Mouse (Mus musculus): ENCODE data around the gene March9. TPM values are rescaled to one million over a fixed set of nuclear protein-coding genes. Genes with fewer than 3 reads are reported as not detected.
A peak's percentile ranks its signal among the peaks of the same experiment; 100 is the strongest.

The March9 gene
- polyA plus RNA-seq, 1 experiment from 2014 or later, result 0.24 TPM

GRCm38 (mm10) chr10:127050119-127050474 lies 9.9 kb downstream of the March9 start:
- no peak overlapping the region for H3K27ac ChIP-seq
- H3K36me3 ChIP-seq, result peaks cover 14% of the 10 kb centered on the region
- no peak for DNase-seq (ENCODE audit: low spot score)
- H3K4me3 ChIP-seq, result peak overlapping the region; percentile 18; the same call in 1 of the 2 replicates
- peaks cover 84% of the 10 kb centered on the region for H3K27me3 ChIP-seq (ENCODE audit: insufficient read depth, poor library complexity, severe bottlenecking)
- no peaks in the 10 kb centered on the region for H3K9me3 ChIP-seq
- H3K4me1 ChIP-seq, result peaks cover 32% of the 10 kb centered on the region
- WGBS, result 12% methylated on average over 10 of the region's 10 CpGs

- Histone ChIP-seq H3K36me3 (peaks cover 19% of the 10 kb centered on the region), H3K27ac (no peak overlapping the region), H3K9me3 (no peaks in the 10 kb centered on the region), H3K4me1 (peaks cover 32% of the 10 kb centered on the region), H3K4me3 (peak overlapping the region; percentile 41), H3K27me3 (ENCODE audit: insufficient read depth, poor library complexity, severe bottlenecking) (peaks cover 80% of the 10 kb centered on the region)
- no peak for DNase-seq (ENCODE audit: low spot score)
- WGBS, result 3% methylated on average over 29 of the region's 29 CpGs
Observed at GRCm38 (mm10) chr10:127049395-127050118, 10.4 kb downstream of the March9 start.

GRCm38 (mm10) chr10:127048608-127049394 lies 11.2 kb downstream of the March9 start:
- H3K27ac ChIP-seq, result no peak overlapping the region
- H3K4me1 ChIP-seq, result peaks cover 32% of the 10 kb centered on the region
- peak overlapping the region; percentile 41 for H3K4me3 ChIP-seq
- DNase-seq (ENCODE audit: low spot score), result no peak
- H3K36me3 ChIP-seq, result peaks cover 26% of the 10 kb centered on the region
- no peaks in the 10 kb centered on the region for H3K9me3 ChIP-seq
- H3K27me3 ChIP-seq (ENCODE audit: insufficient read depth, poor library complexity, severe bottlenecking), result peaks cover 72% of the 10 kb centered on the region
- WGBS, result 5% methylated on average over 35 of the region's 35 CpGs

- Histone ChIP-seq H3K9me3 (no peaks in the 10 kb centered on the region), H3K36me3 (peaks cover 33% of the 10 kb centered on the region), H3K4me1 (peaks cover 35% of the 10 kb centered on the region), H3K27me3 (ENCODE audit: insufficient read depth, poor library complexity, severe bottlenecking) (peaks cover 67% of the 10 kb centered on the region), H3K27ac (no peak within 1 kb of the TSS), H3K4me3 (peak within 1 kb of the TSS; percentile 41)
- no peak for DNase-seq (ENCODE audit: low spot score)
- 34% methylated on average over 5 of the region's 5 CpGs for WGBS
Observed at GRCm38 (mm10) chr10:127047954-127048353, 12.0 kb downstream of the March9 start, which contains the start of gene Cyp27b1. TSS of gene Cyp27b1 (plus strand) at chr10:127048250.

GRCm38 (mm10) chr10:127043187-127043586 lies 16.8 kb downstream of the March9 start:
- peaks cover 27% of the 10 kb centered on the region for H3K4me1 ChIP-seq
- no peaks in the 10 kb centered on the region for H3K9me3 ChIP-seq
- peak overlapping the region; percentile 98; the same call in 1 of the 2 replicates for H3K4me3 ChIP-seq
- peaks cover 33% of the 10 kb centered on the region for H3K36me3 ChIP-seq
- H3K27me3 ChIP-seq (ENCODE audit: insufficient read depth, poor library complexity, severe bottlenecking), result peaks cover 44% of the 10 kb centered on the region
- 95% methylated on average over 6 of the region's 6 CpGs for WGBS
- no peak overlapping the region; the same call in 1 of the 2 replicates for H3K27ac ChIP-seq
- DNase-seq (ENCODE audit: low spot score), result no peak

- H3K9me3 ChIP-seq, result no peaks in the 10 kb centered on the region
- peaks cover 25% of the 10 kb centered on the region for H3K4me1 ChIP-seq
- peaks cover 44% of the 10 kb centered on the region for H3K27me3 ChIP-seq (ENCODE audit: insufficient read depth, poor library complexity, severe bottlenecking)
- WGBS, result 22% methylated on average over 5 of the region's 5 CpGs
- DNase-seq (ENCODE audit: low spot score), result no peak
- peaks cover 33% of the 10 kb centered on the region for H3K36me3 ChIP-seq
- peak overlapping the region; percentile 97 for H3K27ac ChIP-seq
- peak overlapping the region; percentile 98 for H3K4me3 ChIP-seq
Observed at GRCm38 (mm10) chr10:127042468-127043115, 17.4 kb downstream of the March9 start.

- peaks cover 25% of the 10 kb centered on the region for H3K4me1 ChIP-seq
- DNase-seq (ENCODE audit: low spot score), result peak; percentile 96
- H3K36me3 ChIP-seq, result peaks cover 29% of the 10 kb centered on the region
- no peaks in the 10 kb centered on the region for H3K9me3 ChIP-seq
- peak overlapping the region; percentile 97 for H3K27ac ChIP-seq
- peak overlapping the region; percentile 98 for H3K4me3 ChIP-seq
- H3K27me3 ChIP-seq (ENCODE audit: insufficient read depth, poor library complexity, severe bottlenecking), result peaks cover 37% of the 10 kb centered on the region
- WGBS, result under 1% methylated on average over 44 of the region's 44 CpGs
Observed at GRCm38 (mm10) chr10:127041774-127042338, 18.1 kb downstream of the March9 start.

- Histone ChIP-seq H3K4me1 (peaks cover 25% of the 10 kb centered on the region), H3K9me3 (no peaks in the 10 kb centered on the region), H3K4me3 (peak within 1 kb of the TSS; percentile 98), H3K27me3 (ENCODE audit: insufficient read depth, poor library complexity, severe bottlenecking) (peaks cover 32% of the 10 kb centered on the region), H3K36me3 (peaks cover 28% of the 10 kb centered on the region), H3K27ac (peak within 1 kb of the TSS; percentile 97)
- DNase-seq (ENCODE audit: low spot score), result no peak
- WGBS, result 0% methylated on average over 28 of the region's 28 CpGs
Observed at GRCm38 (mm10) chr10:127041274-127041766, 18.7 kb downstream of the March9 start, which contains the start of the genes Mettl1 and Eef1akmt3. TSS of gene Mettl1 (plus strand) at chr10:127041414. TSS of gene Eef1akmt3 (minus strand) at chr10:127041513.

GRCm38 (mm10) chr10:127040569-127041214 lies 19.3 kb downstream of the March9 start:
- Histone ChIP-seq H3K4me3 (peak overlapping the region; percentile 98), H3K9me3 (no peaks in the 10 kb centered on the region), H3K36me3 (peaks cover 23% of the 10 kb centered on the region), H3K27me3 (ENCODE audit: insufficient read depth, poor library complexity, severe bottlenecking) (peaks cover 35% of the 10 kb centered on the region), H3K4me1 (peaks cover 25% of the 10 kb centered on the region), H3K27ac (peak overlapping the region; percentile 97)
- WGBS, result 2% methylated on average over 20 of the region's 20 CpGs
- DNase-seq (ENCODE audit: low spot score), result no peak

GRCm38 (mm10) chr10:127037641-127038040 lies 22.3 kb downstream of the March9 start:
- Histone ChIP-seq H3K4me3 (no peak overlapping the region), H3K4me1 (peaks cover 19% of the 10 kb centered on the region), H3K9me3 (no peaks in the 10 kb centered on the region), H3K27ac (no peak overlapping the region), H3K27me3 (ENCODE audit: insufficient read depth, poor library complexity, severe bottlenecking) (peaks cover 35% of the 10 kb centered on the region), H3K36me3 (no peaks in the 10 kb centered on the region)
- no peak for DNase-seq (ENCODE audit: low spot score)
- 71% methylated on average over 12 of the region's 12 CpGs for WGBS

GRCm38 (mm10) chr10:127036273-127036672 lies 23.7 kb downstream of the March9 start:
- no peak for DNase-seq (ENCODE audit: low spot score)
- Histone ChIP-seq H3K27me3 (ENCODE audit: insufficient read depth, poor library complexity, severe bottlenecking) (peaks cover 34% of the 10 kb centered on the region), H3K36me3 (no peaks in the 10 kb centered on the region), H3K4me3 (no peak overlapping the region), H3K27ac (no peak overlapping the region), H3K9me3 (no peaks in the 10 kb centered on the region), H3K4me1 (peaks cover 7% of the 10 kb centered on the region)
- WGBS, result 78% methylated on average over 12 of the region's 12 CpGs

- whole genome bisulfite sequencing, result 64% methylated on average over 8 of the region's 8 CpGs
- H3K27ac ChIP-seq, result no peak overlapping the region
Observed at GRCm38 (mm10) chr10:127033301-127033741, 26.7 kb downstream of the March9 start.

More at GRCm38 (mm10) chr10:127033301-127033741, 26.7 kb downstream of the March9 start:
- Histone ChIP-seq H3K4me3 (no peak overlapping the region), H3K4me1 (0 out of 2 replicates have a peak, but pooled peaks cover 3% of the 10 kb centered on the region), H3K36me3 (peaks cover 11% of the 10 kb centered on the region), H3K9me3 (no peaks in the 10 kb centered on the region), H3K27me3 (ENCODE audit: insufficient read depth, poor library complexity, severe bottlenecking) (0 out of 2 replicates have a peak, but pooled peaks cover 12% of the 10 kb centered on the region)
- DNase-seq (ENCODE audit: low spot score), result no peak
